Mouse (Mus musculus): ENCODE results near the gene Nxph3.

DNA sequence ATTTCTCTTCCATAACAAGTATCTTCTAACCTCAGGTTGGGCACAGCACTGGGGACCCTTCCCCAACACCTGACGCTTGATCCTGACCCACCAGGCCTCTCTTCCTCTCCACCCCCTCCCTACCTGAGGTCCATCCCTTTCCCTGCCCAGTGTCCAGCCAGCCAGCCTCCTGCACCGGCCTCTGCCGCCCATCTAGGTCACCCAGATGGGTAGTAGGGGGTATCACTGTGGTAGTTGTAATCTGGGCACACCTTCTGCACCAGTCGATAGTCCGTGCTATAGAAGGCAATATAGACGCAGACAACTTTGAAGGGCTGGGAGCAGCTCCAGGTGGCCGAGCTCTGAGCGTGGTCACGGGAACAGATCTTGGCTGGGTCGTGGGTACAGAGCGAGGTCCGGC is 3.7 kb downstream of the Nxph3 start:
- TF ChIP-seq CTCF (IDR thresholded peaks at IDR 0.05; ENCODE audit: low read depth, low read length): no peak
- no peak for TF ChIP-seq TAL1 (conservative IDR thresholded peaks at IDR 0.05; ENCODE audit: low read depth, low read length)
- TF ChIP-seq GATA1 (IDR thresholded peaks at IDR 0.05; ENCODE audit: borderline replicate concordance, low read length): no peak
- TF ChIP-seq POLR2AphosphoS5 (IDR thresholded peaks at IDR 0.05; ENCODE audit: insufficient replicate concordance, low read depth, low read length): no peak

Measured in G1E (cell line).